Mouse (Mus musculus) sigmoid colon, adult 10 weeks (tissue): ENCODE measurements around the gene Fbln5. TPM values are rescaled to one million over a fixed set of nuclear protein-coding genes. Genes with fewer than 3 reads are reported as not detected.

Source experiments
- polyA plus RNA-seq: library from polyadenylated mRNA; stranded (reverse); fragments of 350-450 nt; fragmentation: Illumina TruSeq; extraction: RNeasy Lipid Tissue Mini Kit (QIAGEN cat#74804); gene quantifications from one replicate; pipeline ENCODE4 v1.2.3, GENCODE M21; 2014; ENCODE audit warnings: low read depth, low replicate concordance

Fbln5 gene
- polyA plus RNA-seq: 16.2 TPM

GRCm38 (mm10) chr12:101818608-101819370 is at the start of gene Fbln5:
Fbln5 (minus strand) TSS chr12:101819055.

GRCm38 (mm10) chr12:101718054-101718754 is 100.7 kb downstream of the Fbln5 start, which contains the start of gene Tc2n:
Tc2n (minus strand) TSS chr12:101718523.

Other genes starting within 250 kb of the Fbln5 start
- gene Tc2n, start 100.5 kb downstream of the Fbln5 start, polyA plus RNA-seq: 61.7 TPM
- 46.3 TPM for gene Trip11, start 94.2 kb upstream of the Fbln5 start, polyA plus RNA-seq
- 63.7 TPM for gene Atxn3, start 139.2 kb upstream of the Fbln5 start, polyA plus RNA-seq
- 32.0 TPM for gene Cpsf2, start 156.9 kb upstream of the Fbln5 start, polyA plus RNA-seq